ENCODE assay signal across 30 mouse cellular contexts in the genomic region with DNA sequence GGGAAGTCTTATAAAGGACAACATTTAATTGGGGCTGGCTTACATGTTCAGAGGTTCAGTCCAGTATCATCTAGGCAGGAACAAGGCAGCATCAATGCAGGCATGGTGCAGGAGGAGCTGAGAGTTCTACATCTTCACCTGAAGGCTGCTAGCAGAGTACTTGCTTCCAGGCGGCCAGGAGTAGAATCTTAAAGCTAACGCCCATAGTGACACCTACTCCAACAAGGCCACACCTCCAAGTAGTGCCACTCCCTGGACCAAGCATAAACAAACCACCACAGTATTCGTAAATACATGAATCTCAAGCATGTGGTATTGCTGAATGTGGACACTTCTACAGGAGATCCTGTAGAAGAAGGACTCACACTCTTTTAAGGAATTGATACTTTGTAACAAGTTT.
"Had no signal": no experiment of that assay in that cellular context is flagged by ENCODE, and none has a peak within 500 bp of the region (broad histone marks: within the 10 kb centered on the region; RNA-seq: fewer than 3 reads in every experiment).

No protein-coding gene starts in this region.

- H3K36me3 ChIP-seq: heart, embryonic 12.5 days; heart, embryonic 13.5 days; heart, embryonic 15.5 days; hindbrain, embryonic 10.5 days; hindbrain, embryonic 12.5 days; hindbrain, embryonic 13.5 days; hindbrain, embryonic 15.5 days; intestine, embryonic 15.5 days; kidney, embryonic 15.5 days had no signal

- H3K27ac ChIP-seq: heart, embryonic 13.5 days; heart, embryonic 15.5 days; hindbrain, embryonic 10.5 days; hindbrain, embryonic 12.5 days; hindbrain, embryonic 13.5 days; hindbrain, embryonic 14.5 days; hindbrain, embryonic 15.5 days; hindbrain, postnatal 0 days; intestine, embryonic 15.5 days; kidney, embryonic 15.5 days; kidney, postnatal 0 days; layer of hippocampus, adult 2 months; left cerebral cortex, adult 2 months had no signal

- DNase-seq: heart, postnatal 10 days; heart, postnatal 14 days; heart, postnatal 36 days; heart, postnatal 4 days; kidney, adult 11 months; kidney, adult 18-20 months; kidney, adult 2 months; kidney, adult 8-10 months; kidney, adult 9 months; kidney, postnatal 10 days; kidney, postnatal 14 days; kidney, postnatal 25 days; kidney, postnatal 36 days; kidney, postnatal 4 days; layer of hippocampus, adult 9-11 months; layer of hippocampus, postnatal 36 days had no signal

- H3K4me3 ChIP-seq: heart, embryonic 12.5 days; heart, embryonic 13.5 days; heart, embryonic 15.5 days; hindbrain, embryonic 10.5 days; hindbrain, embryonic 12.5 days; hindbrain, embryonic 13.5 days; hindbrain, embryonic 15.5 days; intestine, embryonic 15.5 days; kidney, embryonic 15.5 days; layer of hippocampus, adult 2 months; left cerebral cortex, adult 2 months had no signal

- H3K4me1 ChIP-seq: hindbrain, embryonic 10.5 days; hindbrain, embryonic 12.5 days; hindbrain, embryonic 13.5 days; hindbrain, embryonic 15.5 days; intestine, embryonic 15.5 days had no signal

- H3K27me3 ChIP-seq: heart, embryonic 12.5 days; heart, embryonic 13.5 days; heart, embryonic 15.5 days; hindbrain, embryonic 12.5 days; hindbrain, embryonic 13.5 days; hindbrain, embryonic 15.5 days; intestine, embryonic 15.5 days; kidney, embryonic 15.5 days had no signal
